ENCODE assay signal across 9 mouse cellular contexts in genomic region chr5:35925171-35925634, GRCm38 (mm10). TPM values are rescaled to one million over a fixed set of nuclear protein-coding genes. Genes with fewer than 3 reads are reported as not detected.
DNase-seq lines count a peak whose midpoint lies in the region; ATAC-seq and TF ChIP-seq lines count a peak whose summit lies in the region.
"Had no signal": no experiment of that assay in that cellular context is flagged by ENCODE, and none has a peak within 500 bp of the region (broad histone marks: within the 10 kb centered on the region; RNA-seq: fewer than 3 reads in every experiment).

No protein-coding gene starts in this region.

- peak; percentile 86 for ATAC-seq in forebrain, embryonic 13.5 days
- peak; percentile 72 for ATAC-seq in hindbrain, embryonic 12.5 days (ENCODE audit: low FRiP score)

- intact Hi-C loops in left cerebral cortex, postnatal 25 days (cut with DNase I) = loop anchor here (5.0 kb wide), 1 partner anchor 113 kb away; no protein-coding TSS in a partner anchor

- no peaks in the 10 kb centered on the region for H3K9me3 ChIP-seq in forebrain, embryonic 13.5 days (replicated peaks)
- H3K9me3 ChIP-seq in hindbrain, embryonic 12.5 days (replicated peaks) = no peaks in the 10 kb centered on the region

- TF ChIP-seq CTCF in thymus, adult 2 months (IDR thresholded peaks at IDR 0.05; ENCODE audit: borderline replicate concordance, control insufficient read depth, extremely low read depth, insufficient read depth, low read length, poor library complexity) = no peak

- 64% methylated on average over 12 of the region's 12 CpGs for WGBS in forebrain, embryonic 13.5 days
- 36% methylated on average over 12 of the region's 12 CpGs for WGBS in hindbrain, embryonic 12.5 days
- 93% methylated on average over 12 of the region's 12 CpGs for WGBS in thymus, adult 2 months

- H3K4me3 ChIP-seq in forebrain, embryonic 13.5 days = no peak overlapping the region
- H3K4me3 ChIP-seq in hindbrain, embryonic 12.5 days = no peak overlapping the region
- no peak overlapping the region for H3K4me3 ChIP-seq in thymus, adult 2 months (ENCODE audit: control insufficient read depth, insufficient read depth, low read length)

- no peak overlapping the region for H3K4me2 ChIP-seq in forebrain, embryonic 13.5 days
- 0 out of 2 replicates have a peak overlapping the region, but pooled peaks have one; percentile 2 for H3K4me2 ChIP-seq in hindbrain, embryonic 12.5 days (replicated peaks)

- no peak for TF ChIP-seq POLR2A in thymus, adult 2 months (IDR thresholded peaks at IDR 0.05; ENCODE audit: control insufficient read depth, extremely low read depth, insufficient read depth, low read length, poor library complexity)

- no peaks in the 10 kb centered on the region for H3K27me3 ChIP-seq in forebrain, embryonic 13.5 days
- no peaks in the 10 kb centered on the region for H3K27me3 ChIP-seq in hindbrain, embryonic 12.5 days
- H3K27me3 ChIP-seq in thymus, adult 2 months (ENCODE audit: control insufficient read depth, insufficient read depth, low read length) = no peaks in the 10 kb centered on the region
- H3K27me3 ChIP-seq: CH12.LX had no signal

- peak overlapping the region; percentile 52 for H3K27ac ChIP-seq in forebrain, embryonic 13.5 days
- H3K27ac ChIP-seq in hindbrain, embryonic 12.5 days = peak overlapping the region; percentile 85
- no peak overlapping the region for H3K27ac ChIP-seq in thymus, adult 2 months (ENCODE audit: control insufficient read depth, insufficient read depth, low read length)

- peak; percentile 34 to 63 for DNase-seq in left cerebral cortex, adult 18-20 months (ENCODE audit: low spot score in 2 of 2)
- no peak for DNase-seq in left cerebral cortex, adult 11 months (ENCODE audit: low spot score)
- DNase-seq in left cerebral cortex, postnatal 25 days (ENCODE audit: low spot score in 2 of 2) = peak; percentile 39 to 87
- peak; percentile 64 to 85 for DNase-seq in right cerebral cortex, postnatal 10 days (ENCODE audit: low spot score in 2 of 2)
- DNase-seq in spleen, postnatal 36 days (ENCODE audit: low spot score in 2 of 2) = no peak
- DNase-seq in thymus, adult 2 months = no peak

- H3K4me1 ChIP-seq in forebrain, embryonic 13.5 days = peaks cover 69% of the 10 kb centered on the region
- peaks cover 77% of the 10 kb centered on the region for H3K4me1 ChIP-seq in hindbrain, embryonic 12.5 days
- H3K4me1 ChIP-seq in thymus, adult 2 months (replicated peaks; ENCODE audit: control insufficient read depth, insufficient read depth, low read length) = no peaks in the 10 kb centered on the region

- no peaks in the 10 kb centered on the region; the same call in 1 of the 2 replicates for H3K36me3 ChIP-seq in forebrain, embryonic 13.5 days (ENCODE audit: poor library complexity, severe bottlenecking)
- no peaks in the 10 kb centered on the region for H3K36me3 ChIP-seq in hindbrain, embryonic 12.5 days
- no peaks in the 10 kb centered on the region for H3K36me3 ChIP-seq in thymus, adult 2 months (ENCODE audit: control insufficient read depth, insufficient read depth, low read length)

- no peak overlapping the region for H3K9ac ChIP-seq in forebrain, embryonic 13.5 days
- H3K9ac ChIP-seq in hindbrain, embryonic 12.5 days = peak overlapping the region; percentile 18; the same call in 1 of the 2 replicates

RNA-seq across cellular contexts. Expression of gene Afap1, which starts 32.1 kb away (rescaled TPM):
- 10 to 100 TPM; 28.3 to 29.1 TPM for total RNA-seq in left cerebral cortex, adult 18-20 months (2021)
- 38.5 and 41.4 TPM in 2 replicates for polyA plus RNA-seq in forebrain, embryonic 13.5 days (2015; fragmentation: Nextera tagmentation; extraction: Ambion mirVana)
- 80.4 and 98.4 TPM in 2 replicates for polyA plus RNA-seq in hindbrain, embryonic 12.5 days (2016; fragmentation: Nextera tagmentation; extraction: Ambion mirVana)
- total RNA-seq in left cerebral cortex, postnatal 25 days (2021) = 10 to 100 TPM; 30.3 to 31.1 TPM
- polyA plus RNA-seq in thymus, adult 2 months (2012; rRNA removed) = 17.2 and 19.5 TPM in 2 replicates

Comparison
In these comparisons a context has a peak if more than half of its experiments do, and no peak if none do; other contexts are left out.
1. DNase-seq: peak in left cerebral cortex, adult 18-20 months (2 of 2), left cerebral cortex, postnatal 25 days (2 of 2) and right cerebral cortex, postnatal 10 days (2 of 2); none in left cerebral cortex, adult 11 months (single experiment), spleen, postnatal 36 days (0 of 2) and thymus, adult 2 months (single experiment).